Mouse (Mus musculus) E14TG2a.4 (cell line): ENCODE data around the gene Steap4.

ENCODE experiments used
- CTCF ChIP-seq: conservative IDR thresholded peaks from 2 replicates; pipeline ENCODE4 v1.5.1; 2014; ENCODE audit warnings: low read length
- NANOG ChIP-seq: IDR thresholded peaks from 2 replicates; pipeline ENCODE4 v1.6.1; 2014; ENCODE audit warnings: borderline replicate concordance, low read length, mixed read lengths
- POU5F1 ChIP-seq: IDR thresholded peaks from 2 replicates; pipeline ENCODE4 v1.6.1; 2014; ENCODE audit warnings: low read length, borderline replicate concordance

DNA sequence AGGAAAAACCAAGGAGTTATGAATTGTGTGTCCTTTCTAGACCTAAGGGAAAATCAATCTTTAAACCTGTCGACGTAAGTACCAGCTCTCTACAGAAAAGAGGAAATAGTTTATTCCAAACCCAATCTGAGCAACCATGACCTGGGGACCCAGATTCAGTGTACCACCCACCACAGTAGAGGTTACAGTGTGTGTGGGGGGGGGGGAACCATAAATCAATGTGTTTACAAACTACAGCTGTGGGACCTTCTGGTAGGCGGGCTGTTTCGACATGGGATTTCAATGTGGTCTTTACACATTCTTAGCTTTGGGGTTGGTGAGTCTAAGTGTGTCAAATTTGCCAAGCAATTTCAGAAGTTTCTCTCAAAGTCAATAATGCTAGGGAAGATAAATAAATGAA is 2.2 kb upstream of the Steap4 start:
- TF ChIP-seq CTCF (no peak), POU5F1 (no peak), NANOG (no peak)
